Mouse (Mus musculus): ENCODE data around the gene Shc2.

DNA sequence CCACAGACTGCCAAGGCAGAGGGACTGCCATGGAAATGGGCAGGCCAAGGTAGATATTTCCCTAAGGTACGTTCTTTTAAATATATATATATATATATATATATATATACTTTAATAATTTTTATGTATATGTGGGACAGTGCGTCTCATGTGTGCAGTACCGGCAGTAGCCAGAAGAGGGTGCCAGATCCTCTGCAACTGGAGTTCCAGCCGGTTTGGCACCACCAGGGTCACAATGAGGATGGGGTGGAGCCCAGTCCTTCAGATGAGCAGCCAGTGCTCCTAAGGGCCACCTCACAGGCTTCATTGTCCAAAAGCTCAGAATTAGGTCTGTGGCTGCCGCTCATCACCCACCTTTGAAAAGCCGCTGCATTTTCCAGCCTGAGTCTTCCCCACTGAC is 56.9 kb downstream of the Shc2 start:
- TF ChIP-seq CTCF (IDR thresholded peaks at IDR 0.05; ENCODE audit: insufficient read depth, low read length) (peak; percentile 37; the same call in 1 of the 2 replicates), POLR2A (IDR thresholded peaks at IDR 0.05; ENCODE audit: borderline replicate concordance, extremely low read depth, low read depth, low read length) (no peak)
